Mouse (Mus musculus): ENCODE data around the gene Rnf19b.
A peak's percentile ranks its signal among the peaks of the same experiment; 100 is the strongest.

Gene Rnf19b

DNA sequence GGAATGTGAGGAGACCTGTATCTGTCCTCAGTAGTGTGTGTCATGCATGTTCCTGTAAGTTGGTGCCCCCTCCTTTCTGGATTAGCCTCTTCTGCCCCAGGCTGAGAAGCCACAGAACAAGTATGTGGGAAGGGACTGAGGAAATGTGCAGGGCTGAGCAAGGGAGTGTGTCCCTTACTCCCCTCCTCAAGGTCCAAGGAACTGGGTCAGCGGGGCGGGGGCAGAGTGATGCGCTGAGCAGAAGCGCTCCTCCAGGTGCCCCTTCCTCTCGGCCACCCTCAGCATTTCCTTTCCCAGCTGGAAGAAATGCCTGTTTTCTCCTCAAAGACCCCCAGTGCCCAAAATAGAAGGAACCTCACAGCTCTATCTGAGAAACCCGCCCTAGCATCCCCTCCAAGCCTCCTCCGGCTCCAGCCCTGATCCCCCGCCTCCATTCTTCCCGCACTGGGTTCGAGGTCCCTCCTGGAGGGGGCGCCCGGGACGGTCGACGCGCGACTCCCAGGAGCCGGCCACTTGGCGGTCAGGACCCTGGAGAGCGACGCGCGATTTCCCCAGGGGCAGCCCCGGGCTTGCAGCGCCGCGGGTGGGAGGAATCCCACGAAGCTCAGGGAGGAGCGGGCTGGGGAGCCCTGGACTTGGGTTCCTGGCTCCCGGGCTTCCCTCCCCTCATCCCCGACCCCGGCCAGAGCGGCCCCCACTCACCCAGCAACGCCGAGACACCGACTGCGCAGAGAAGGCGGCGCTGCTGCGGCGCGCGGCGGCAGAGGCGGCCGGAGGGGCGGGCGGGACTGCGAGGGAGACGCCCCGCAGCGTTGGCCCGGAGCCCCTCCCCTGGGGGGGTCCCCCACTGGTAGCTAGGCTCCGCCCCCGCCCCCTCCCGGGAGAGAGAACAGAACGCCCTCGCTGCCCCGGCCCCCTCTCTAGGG, 62.7 kb downstream of the Rnf19b start:
- peak in 1 of 2 experiments; percentile 44 for DNase-seq

DNA sequence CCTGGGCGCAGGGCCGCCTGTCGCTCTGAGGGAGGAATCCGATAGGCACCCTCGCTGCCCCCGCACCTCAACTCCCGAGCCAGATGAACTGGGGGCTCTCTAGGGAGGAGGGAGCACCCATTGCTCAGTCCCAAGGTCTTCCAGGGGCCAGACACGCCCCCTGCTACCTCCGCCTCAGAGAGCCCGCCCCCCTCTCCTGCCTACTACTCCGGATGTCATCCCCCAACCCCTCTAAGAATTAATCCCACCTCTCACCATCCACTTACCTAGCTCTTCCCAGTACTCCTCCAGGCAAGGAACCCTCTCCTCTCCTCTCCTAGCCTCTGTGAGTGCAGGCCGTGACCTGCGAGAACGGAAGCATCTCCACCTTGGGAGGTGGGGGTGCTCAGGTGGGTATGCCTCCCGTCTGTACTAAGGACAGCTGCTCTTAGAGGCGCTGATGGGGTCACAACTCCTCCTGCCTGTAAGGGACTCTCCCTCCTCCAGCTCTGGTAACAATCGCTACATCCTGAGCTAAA, 63.6 kb downstream of the Rnf19b start, which contains the start of gene Hpca:
Gene Hpca, minus strand, starts transcription at position 468 of the 518 bp plus-strand sequence.
- peak in 1 of 2 experiments; percentile 4 for DNase-seq

GRCm38 (mm10) chr4:129122107-129122506, 64.0 kb downstream of the Rnf19b start:
- no peak for DNase-seq

GRCm38 (mm10) chr4:129122719-129123118, 64.6 kb downstream of the Rnf19b start:
- peak in 1 of 2 experiments; percentile 7 for DNase-seq

DNA sequence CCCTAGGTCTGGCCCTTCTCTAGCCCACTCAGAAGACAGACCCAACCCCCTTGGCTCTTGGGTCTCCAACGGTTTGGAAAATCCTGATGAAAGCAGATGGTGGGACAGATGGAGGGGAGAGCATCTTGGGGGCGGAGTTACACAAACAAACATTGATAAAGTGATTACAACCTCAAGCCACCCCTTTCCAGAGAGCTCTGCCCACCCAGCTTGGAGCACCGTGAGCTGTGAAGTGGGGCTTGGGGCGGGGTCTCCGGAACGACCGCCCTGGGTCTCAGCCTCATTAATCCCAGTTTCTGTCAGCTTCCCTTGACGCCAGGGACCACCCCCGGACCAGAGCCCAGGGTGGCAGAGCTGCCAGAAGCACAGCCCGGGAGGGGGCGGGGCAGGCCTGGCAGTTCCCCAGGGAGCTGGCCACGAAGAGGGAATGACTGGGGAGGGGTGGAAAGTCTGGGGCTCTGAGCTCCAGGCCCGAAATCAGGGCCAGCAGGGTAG, 66.6 kb downstream of the Rnf19b start:
- peak in 1 of 2 experiments; percentile 36 for DNase-seq

DNA sequence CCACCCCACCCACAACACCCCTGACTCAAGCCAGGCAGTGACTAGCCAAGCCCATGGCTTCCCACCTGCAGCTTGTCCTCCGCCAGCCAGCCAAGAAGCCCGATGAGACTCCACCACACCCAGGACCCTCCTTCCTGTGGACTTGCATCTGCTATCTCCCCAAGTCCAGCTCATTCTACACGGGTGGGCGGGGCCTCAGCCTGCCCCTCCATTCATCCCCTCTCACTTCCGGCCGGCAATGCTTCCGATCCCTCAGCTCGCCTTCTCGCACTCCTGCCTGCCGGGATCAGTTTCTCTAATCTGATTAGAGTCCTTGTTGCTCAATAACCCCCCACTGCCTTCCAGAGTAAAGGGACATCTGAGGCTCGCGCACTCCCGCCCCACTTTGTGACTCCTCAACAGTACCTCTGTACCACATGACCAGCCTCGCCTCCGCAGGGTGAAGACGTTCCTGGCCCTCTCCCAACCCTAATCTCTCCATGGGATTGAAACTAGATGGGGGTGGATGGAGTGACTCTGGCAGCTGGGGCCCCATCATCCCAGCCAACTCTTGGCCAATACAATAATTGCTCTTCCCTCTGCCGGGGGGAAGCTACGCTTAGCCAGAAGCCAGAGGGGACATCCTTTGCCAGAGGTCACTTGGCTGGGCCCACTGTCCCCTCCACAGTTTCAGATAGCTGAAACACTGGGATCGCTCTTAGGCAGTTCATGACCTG, 67.8 kb downstream of the Rnf19b start:
- DNase-seq: peak in 1 of 2 experiments; percentile 7

DNA sequence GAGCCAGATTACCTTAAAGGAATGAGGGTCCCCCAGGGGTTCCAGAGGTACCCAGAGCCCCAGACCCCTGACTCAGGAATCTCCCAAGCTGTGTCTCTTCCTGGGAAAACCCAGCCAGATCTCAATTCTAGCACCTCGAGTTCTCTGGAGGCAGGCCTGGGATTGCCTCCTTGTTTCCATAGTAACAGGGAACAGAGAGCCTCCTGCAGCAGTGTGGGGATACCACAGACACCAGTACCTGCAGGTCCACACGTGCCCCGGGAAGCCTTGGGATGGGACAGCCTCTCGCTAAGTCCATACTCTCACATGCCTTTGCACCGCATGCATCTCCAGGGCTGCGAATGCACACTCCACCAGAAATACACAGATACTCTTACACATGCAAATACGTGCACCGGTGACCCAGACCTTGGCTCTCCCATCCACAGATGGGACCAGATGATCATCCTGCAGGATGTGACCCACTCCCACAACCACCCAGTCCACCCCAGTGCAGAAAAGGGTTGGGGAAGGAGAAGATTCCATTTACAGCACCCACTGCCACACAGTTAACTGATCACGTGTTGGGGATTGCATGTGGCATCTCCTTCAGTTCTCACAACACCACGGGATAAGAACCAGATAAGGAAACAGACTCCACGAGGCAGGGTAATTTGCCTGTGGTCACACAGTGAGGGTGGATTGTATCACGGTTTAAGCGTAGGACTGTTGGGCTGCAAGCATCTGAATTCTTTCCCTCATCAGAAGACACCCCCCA, 70.7 kb downstream of the Rnf19b start:
- DNase-seq: no peak

DNA sequence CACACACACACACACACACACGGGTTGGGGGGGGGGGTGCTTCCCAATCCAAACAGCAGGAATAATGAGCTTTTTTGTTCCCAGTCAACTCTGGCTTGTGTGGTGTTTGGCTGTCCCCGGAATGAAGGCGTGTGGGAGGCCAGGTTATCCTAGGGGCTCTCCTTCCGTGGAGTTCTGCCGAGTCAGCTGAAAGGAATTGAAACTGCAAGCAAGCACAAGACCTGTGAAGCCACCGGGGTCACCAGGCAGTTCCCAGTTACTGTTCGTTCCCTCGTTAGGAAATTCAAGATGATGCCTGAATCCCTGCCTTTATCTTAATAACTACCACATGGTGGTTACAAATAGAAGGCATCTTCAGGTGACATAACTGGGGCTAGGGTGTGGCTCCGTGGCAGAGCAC, 71.3 kb downstream of the Rnf19b start:
- no peak for DNase-seq

DNA sequence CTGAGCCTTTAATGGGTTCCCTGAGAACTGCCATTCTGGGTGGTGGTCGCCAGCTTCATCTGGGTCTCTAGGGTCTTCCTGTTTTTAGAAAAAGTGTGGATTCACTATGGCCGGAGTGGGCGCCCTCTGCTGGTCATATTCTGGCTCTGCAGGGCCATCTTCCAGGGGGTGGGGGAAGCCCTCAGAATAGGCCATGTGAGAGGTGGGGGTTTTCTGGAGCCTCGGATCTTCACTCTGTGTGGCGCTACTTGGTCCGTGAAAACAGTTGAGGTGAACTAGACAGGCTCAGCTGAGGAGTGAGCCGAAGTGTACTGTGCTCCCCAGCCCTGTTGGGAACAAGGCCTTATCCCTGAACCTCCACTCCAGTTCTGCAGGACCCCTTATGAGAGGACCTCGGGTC, 72.1 kb downstream of the Rnf19b start:
- peak; percentile 47 to 57 for DNase-seq

- no peak for DNase-seq
Measured at GRCm38 (mm10) chr4:129130755-129131303, 72.8 kb downstream of the Rnf19b start.

DNA sequence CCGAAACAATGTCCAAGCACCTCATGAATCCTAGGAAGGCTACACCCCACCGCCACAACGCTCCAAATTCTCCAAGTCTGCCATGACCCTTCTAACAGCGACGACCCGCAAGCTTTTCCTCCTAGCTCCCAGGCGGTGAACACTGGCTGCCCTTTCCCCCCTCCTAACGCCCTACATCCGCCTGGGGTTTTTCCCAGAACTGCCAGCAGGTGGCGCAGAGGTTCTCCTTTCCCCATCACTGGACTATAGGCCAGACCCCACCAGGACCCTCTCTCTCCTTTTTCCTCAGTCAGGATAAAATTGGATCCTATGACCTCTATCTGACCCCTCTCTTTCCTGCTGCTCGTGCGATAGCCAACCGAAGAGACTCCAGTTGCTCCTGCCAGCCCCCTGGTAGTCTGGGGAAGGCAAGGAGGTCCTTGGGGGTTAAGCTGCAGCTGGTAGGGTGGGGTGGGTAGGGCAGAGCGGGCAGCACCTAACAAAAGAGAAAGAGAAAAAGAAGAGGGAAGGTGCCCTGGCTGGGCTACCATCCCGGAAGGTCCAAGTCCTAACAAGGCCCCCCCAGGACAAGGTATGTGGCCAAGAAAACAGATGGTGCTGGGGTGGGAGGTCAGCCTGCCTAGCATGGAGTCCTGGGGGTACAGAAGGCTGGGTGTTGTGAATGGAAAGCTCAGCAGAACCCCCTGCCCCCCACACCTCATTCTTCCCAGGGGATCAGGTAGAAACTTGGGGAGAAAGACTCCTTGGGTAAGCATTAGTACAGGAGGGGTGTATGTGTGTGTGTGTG, 76.9 kb downstream of the Rnf19b start:
- peak; percentile 88 for DNase-seq
